Mouse (Mus musculus) layer of hippocampus, postnatal 10 days (tissue): ENCODE data around the gene Cpn1. TPM values are rescaled to one million over a fixed set of nuclear protein-coding genes. Genes with fewer than 3 reads are reported as not detected.
A peak's percentile ranks its signal among the peaks of the same experiment; 100 is the strongest.
"Not testable (repeated sequence)": the region's sequence is repeated elsewhere in the genome, so short reads cannot be mapped to it uniquely, and the experiment has no call there.

ENCODE experiments used
- DNase-seq, 2 experiments: peaks; one replicate each; pipeline ENCODE4 v3.0.0; 2021; ENCODE audit warnings: low spot score in 2 of 2
- total RNA-seq, 2 experiments: library from RNA; stranded (reverse); gene quantifications; 2 replicates each; pipeline ENCODE4 v1.2.3; 2021

Cpn1 gene
- total RNA-seq, 2 experiments from 2014 or later: 0.25 to 0.30 TPM

DNA sequence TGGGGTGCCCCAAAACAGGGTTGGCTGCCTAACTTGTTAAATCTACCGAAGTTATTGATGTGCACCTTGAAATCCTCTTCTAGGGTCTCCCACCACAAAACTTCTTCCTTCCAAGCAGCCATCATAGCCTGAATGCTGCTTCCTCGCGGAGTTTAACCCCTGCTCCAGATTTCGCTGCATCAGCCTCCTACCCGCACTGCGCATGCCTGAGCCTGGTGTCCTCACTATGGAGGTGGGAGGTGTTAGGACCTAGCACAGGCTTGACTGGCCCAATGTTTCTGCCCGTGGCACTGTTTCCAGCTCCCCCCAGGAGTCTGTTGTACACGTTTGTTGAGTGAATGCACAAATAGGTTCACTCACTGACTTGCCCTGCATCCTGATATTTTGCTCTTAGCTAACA lies 4.0 kb upstream of the Cpn1 start:
- DNase-seq: no peak

GRCm38 (mm10) chr19:43981992-43982391 lies 4.4 kb downstream of the Cpn1 start:
- DNase-seq: no peak

- no peak for DNase-seq
These were observed 5.6 kb downstream of the Cpn1 start for GRCm38 (mm10) chr19:43980711-43981110.

- DNase-seq: no peak
These were observed 8.6 kb downstream of the Cpn1 start for GRCm38 (mm10) chr19:43977799-43978198.

DNA sequence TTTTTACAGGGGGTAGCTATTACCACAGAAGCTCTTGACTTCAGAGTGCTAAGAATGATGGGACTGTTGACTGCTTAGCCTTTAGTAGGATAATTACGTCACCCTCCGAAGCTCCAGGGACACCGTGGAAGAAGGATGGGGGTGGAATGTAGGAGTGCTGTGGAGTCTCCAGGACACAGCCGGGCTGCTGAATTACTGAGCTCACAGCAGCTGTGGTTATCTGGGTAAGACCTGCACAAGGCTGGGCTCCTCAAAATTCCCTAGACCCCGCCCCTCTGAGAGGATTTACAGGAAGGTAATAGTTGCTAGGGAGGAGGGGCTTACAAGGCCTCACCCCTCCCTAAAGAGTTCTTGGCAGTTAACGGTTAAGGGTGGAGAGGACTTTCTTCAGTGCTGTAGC lies 9.7 kb downstream of the Cpn1 start:
- DNase-seq: no peak

DNA sequence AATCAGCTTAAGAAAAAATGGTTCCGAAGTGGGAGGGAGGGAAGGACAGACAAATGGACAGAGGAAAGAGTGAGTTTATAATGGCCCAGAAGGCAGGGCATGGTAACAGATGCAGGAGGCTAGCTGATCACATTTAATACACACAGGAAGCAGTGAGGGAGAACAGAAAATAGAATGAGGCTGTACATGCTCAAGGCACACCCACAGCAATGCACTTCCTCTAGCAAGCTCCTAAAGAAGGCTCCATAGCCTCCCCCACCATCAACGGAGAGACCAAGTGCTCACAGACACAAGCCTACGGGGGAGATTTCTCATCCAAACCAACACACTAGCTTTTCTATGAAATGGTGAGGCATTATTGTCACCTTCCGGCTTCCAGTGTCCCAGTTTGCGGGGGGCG lies 12.1 kb downstream of the Cpn1 start:
- no peak for DNase-seq

DNA sequence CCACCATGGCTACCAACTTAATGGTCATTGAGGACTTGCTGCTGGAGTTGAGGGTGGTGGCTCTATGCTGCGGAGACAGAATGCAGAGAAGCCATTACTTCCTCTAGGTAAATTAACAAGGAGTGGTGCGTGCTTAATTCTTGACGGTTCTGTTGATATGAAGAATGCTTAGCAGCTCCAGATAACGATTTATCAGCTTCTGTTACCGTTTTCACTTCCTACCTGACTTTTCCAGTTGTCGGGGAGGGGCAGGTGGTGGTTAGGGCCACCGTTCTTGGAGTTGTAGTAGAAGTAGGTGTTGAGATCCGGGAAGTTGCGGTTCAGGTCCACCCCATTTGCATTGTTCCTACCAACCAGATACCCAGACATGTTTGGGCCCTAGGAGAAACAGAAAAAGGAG lies 12.6 kb downstream of the Cpn1 start:
- DNase-seq: no peak

DNA sequence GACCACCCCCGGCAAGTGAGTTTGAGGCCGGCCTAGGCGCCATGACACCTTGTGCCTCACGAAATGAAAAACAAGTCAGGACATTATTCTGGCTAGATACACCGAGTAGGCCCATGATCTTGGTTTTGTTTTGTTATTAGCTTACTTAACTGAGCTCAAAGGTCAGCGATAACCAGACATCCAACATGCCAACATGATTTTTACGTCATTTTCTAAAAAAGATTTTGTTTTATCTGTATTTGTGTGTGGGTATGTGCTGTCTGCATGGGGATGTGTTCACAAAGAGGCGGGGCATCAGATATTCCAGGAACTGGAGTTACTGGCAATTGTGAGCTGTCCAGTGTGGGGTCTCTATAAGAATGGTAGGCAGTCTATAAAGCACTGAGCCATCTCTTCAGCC lies 14.2 kb downstream of the Cpn1 start:
- DNase-seq: no peak

- DNase-seq: no peak
These were observed 17.8 kb downstream of the Cpn1 start for GRCm38 (mm10) chr19:43968436-43969026.

- DNase-seq: no peak
These were observed 19.9 kb downstream of the Cpn1 start for GRCm38 (mm10) chr19:43966481-43966880.

GRCm38 (mm10) chr19:43965496-43966085 lies 20.8 kb downstream of the Cpn1 start:
- no peak for DNase-seq

DNA sequence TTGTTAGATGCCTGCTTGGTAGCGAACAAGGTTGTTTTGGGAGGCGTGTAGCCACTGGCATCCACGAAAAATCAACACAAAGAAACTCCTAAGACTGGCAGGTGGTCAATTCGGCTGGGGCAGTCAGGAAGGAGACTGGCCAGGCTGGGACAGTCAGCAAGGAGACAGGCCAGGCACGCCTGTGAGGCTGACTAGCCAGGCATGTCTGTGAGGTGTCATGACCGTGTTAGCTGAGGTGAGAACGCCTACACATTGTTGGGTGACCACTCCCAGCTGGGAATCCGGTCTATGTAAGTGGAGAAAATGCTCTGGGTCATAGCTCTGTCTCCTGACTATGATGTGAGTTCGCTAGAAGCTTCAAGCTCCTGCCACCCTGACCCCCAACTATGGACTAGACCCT lies 23.6 kb downstream of the Cpn1 start:
- DNase-seq: no peak

- DNase-seq: no peak
These were observed 25.2 kb downstream of the Cpn1 start for GRCm38 (mm10) chr19:43961185-43961584.

DNA sequence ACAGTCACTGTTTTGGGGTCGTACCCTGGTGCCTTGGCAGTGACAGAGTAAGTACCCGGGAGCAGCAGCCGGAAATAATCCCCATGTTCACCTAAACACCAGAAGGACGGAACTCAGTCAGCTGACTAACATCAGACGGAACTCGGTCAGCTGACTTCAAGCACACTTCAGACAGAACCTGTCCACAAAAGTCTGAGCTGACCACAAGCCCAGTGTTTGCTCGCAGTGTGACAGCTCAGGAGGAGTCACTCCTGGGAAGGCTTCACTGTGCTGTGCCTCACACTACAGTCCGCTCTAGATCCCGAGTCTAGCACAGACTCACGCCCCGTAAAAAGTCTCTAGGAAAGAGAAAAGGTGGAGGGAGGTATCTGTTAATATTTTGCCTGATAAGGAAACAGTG lies 26.3 kb downstream of the Cpn1 start:
- no peak for DNase-seq

DNA sequence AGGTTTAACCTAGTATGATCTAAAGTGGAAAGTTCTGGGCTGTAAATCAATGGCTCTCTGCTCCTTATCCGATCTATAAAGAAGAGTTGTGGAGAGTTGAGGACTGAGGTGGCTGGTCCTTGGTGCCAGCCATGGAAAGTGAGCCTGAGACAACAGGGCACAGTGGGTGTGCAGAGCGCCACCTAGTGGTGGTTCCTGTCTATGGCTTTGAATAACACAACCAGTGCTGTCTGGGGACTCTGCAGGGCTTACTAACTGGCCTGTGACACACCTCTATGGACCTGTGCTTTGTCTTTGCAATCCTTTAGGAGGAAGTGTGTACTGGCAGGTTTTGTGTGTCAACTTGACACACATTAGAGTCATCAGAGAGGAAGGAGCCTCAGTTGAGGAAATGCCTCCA lies 27.2 kb downstream of the Cpn1 start:
- DNase-seq: peak; percentile 77 to 84

DNA sequence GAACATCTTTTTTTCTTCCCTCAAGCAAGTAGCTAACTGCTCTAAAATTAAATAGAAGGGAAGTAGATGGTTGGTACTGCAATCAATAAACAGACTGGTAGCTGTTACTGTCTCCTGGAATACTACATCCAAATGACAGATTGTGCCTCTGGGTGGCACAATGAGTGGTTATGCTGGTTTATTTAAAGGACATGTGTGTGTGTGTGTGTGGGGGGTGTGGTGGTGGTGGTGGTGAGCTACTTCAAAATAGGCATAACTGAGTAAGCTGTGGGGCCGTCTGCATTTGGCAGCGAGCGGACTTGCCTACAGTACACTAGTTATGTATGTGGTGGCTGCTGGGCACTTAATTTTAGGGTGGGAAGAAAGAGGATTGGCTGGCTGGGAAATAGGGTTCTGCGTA lies 28.5 kb downstream of the Cpn1 start:
- peak; percentile 25 to 44 for DNase-seq

DNA sequence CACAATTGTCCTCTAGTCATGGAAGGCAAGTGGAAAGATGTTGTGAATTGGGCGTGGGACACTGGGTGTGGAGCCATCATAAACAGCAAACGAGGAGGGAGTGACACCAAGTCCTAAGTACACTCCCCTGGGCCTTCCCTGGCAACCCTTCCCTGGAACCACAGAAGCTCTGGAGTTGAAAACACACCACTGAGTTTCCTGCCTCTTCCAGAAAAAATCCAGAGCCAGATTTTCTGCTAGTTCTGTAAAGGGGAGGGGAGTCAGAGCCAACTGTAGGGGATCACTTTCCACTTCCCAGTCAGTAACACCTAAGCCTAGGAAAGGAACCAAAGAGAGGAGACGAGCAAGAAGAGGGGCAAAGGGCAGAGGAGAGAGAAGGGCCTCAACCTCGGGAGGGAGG lies 29.0 kb downstream of the Cpn1 start:
- no peak for DNase-seq

DNA sequence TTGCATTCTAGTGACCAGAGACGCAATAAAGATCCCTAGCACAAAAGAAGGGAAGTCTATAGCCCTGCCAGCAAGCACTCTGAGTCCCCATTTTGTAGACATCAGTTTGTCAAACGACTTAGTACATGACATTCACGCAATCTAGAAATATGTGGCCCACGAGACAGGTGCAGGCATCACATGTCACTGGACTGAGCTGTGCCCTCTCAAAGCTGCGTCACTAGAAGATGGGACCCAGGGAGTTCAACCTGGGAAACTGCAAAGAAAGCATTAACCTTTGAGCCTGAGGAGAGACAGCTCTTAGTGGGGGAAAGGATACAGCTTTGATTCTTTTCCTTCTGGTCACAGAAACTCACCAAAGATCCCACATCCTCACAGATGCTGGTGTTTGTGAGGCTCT lies 31.1 kb downstream of the Cpn1 start:
- no peak for DNase-seq

DNA sequence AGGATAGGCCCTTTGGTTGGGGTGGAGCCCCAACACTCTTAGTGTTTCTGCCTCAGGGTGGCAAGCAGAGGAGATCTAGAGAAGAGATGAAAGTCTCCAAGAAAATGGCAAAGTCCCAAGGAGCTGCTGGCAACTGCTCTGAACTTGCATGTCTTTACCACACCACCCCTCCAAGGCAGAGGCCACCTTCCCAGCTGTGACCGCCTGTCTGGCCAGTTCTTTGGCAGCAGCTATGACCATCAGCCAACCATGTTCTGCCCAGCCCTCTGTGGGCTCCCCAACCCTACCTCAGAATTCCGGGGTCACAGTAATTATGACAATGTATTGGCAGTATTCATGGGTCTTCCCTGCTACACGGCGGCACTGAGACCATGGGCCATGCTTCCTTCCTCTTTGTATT lies 31.5 kb downstream of the Cpn1 start:
- no peak for DNase-seq

- not testable (repeated sequence) for DNase-seq
These were observed 33.4 kb downstream of the Cpn1 start for GRCm38 (mm10) chr19:43952936-43953335.

GRCm38 (mm10) chr19:43949111-43949810 lies 37.1 kb downstream of the Cpn1 start:
- DNase-seq: no peak

DNA sequence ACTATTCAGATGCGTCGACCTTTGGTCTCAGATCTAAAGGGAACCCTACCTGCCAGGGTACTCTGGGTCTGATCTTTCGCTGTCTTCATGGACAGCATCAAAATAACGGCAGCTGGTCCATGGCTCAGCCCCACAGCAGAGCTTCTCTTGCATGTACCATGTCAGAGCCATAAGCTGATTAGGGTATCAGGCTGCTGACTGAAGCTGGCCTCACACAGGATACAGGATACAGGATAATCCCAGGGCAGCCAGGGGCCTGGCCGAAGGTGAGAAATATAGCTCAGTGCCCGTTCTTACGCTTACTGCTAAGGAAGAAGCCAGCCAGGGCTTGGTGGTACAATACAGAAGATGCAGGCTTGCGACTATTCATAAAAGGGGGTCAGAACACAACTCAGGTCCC lies 41.8 kb downstream of the Cpn1 start:
- DNase-seq: no peak

GRCm38 (mm10) chr19:43943076-43943475 lies 43.3 kb downstream of the Cpn1 start:
- no peak for DNase-seq
